Mouse (Mus musculus): ENCODE results near the gene Cadm2. TPM values are rescaled to one million over a fixed set of nuclear protein-coding genes. Genes with fewer than 3 reads are reported as not detected.

Cadm2 gene
- polyA plus RNA-seq, 1 experiment from 2014 or later = 0.66 TPM

GRCm38 (mm10) chr16:66651013-66651362 lies 969.7 kb downstream of the Cadm2 start:
- no peak overlapping the region for H3K9ac ChIP-seq
- TF ChIP-seq CTCF (IDR thresholded peaks at IDR 0.05; ENCODE audit: low read depth) = no peak
- no peaks in the 10 kb centered on the region for H3K27me3 ChIP-seq (ENCODE audit: insufficient read depth, low read length)
- H3K4me3 ChIP-seq (ENCODE audit: low read depth, low read length) = no peak overlapping the region
- no peak overlapping the region for H3K4me2 ChIP-seq
- no peaks in the 10 kb centered on the region for H3K9me3 ChIP-seq (ENCODE audit: low read depth, low read length)
- DNase-seq (no peak), ATAC-seq (ENCODE audit: insufficient read depth) (no peak)
- H3K36me3 ChIP-seq (ENCODE audit: insufficient read depth) = no peaks in the 10 kb centered on the region
- WGBS = 63% methylated on average over 1 of the region's 1 CpGs
- no peak overlapping the region for H3K27ac ChIP-seq (ENCODE audit: low read depth)
- no peaks in the 10 kb centered on the region for H3K4me1 ChIP-seq (ENCODE audit: insufficient read depth)

GRCm38 (mm10) chr16:66650348-66651012 lies 970.2 kb downstream of the Cadm2 start:
- no peaks in the 10 kb centered on the region for H3K27me3 ChIP-seq (ENCODE audit: insufficient read depth, low read length)
- H3K9ac ChIP-seq = no peak overlapping the region
- peak; percentile 1 for DNase-seq
- no peak for ATAC-seq (ENCODE audit: insufficient read depth)
- no peaks in the 10 kb centered on the region for H3K36me3 ChIP-seq (ENCODE audit: insufficient read depth)
- no peak overlapping the region for H3K27ac ChIP-seq (ENCODE audit: low read depth)
- no peak overlapping the region for H3K4me3 ChIP-seq (ENCODE audit: low read depth, low read length)
- H3K4me2 ChIP-seq = no peak overlapping the region
- no peaks in the 10 kb centered on the region for H3K9me3 ChIP-seq (ENCODE audit: low read depth, low read length)
- WGBS = 85% methylated on average over 11 of the region's 11 CpGs
- TF ChIP-seq CTCF (IDR thresholded peaks at IDR 0.05; ENCODE audit: low read depth) = no peak
- H3K4me1 ChIP-seq (ENCODE audit: insufficient read depth) = no peaks in the 10 kb centered on the region

GRCm38 (mm10) chr16:66647798-66648197 lies 972.9 kb downstream of the Cadm2 start:
- H3K36me3 ChIP-seq (ENCODE audit: insufficient read depth) = no peaks in the 10 kb centered on the region
- no peak for TF ChIP-seq CTCF (IDR thresholded peaks at IDR 0.05; ENCODE audit: low read depth)
- no peak for DNase-seq
- ATAC-seq (ENCODE audit: insufficient read depth) = no peak
- 93% methylated on average over 4 of the region's 4 CpGs for WGBS
- no peak overlapping the region for H3K9ac ChIP-seq
- no peak overlapping the region for H3K4me2 ChIP-seq
- H3K27me3 ChIP-seq (ENCODE audit: insufficient read depth, low read length) = no peaks in the 10 kb centered on the region
- H3K4me1 ChIP-seq (ENCODE audit: insufficient read depth) = no peaks in the 10 kb centered on the region
- H3K9me3 ChIP-seq (ENCODE audit: low read depth, low read length) = no peaks in the 10 kb centered on the region
- no peak overlapping the region for H3K4me3 ChIP-seq (ENCODE audit: low read depth, low read length)
- no peak overlapping the region for H3K27ac ChIP-seq (ENCODE audit: low read depth)

- ATAC-seq (ENCODE audit: insufficient read depth) (peak; percentile 73), DNase-seq (peak; percentile 72)
- Histone ChIP-seq H3K4me1 (ENCODE audit: insufficient read depth) (no peaks in the 10 kb centered on the region), H3K9me3 (ENCODE audit: low read depth, low read length) (no peaks in the 10 kb centered on the region), H3K4me2 (no peak overlapping the region), H3K36me3 (ENCODE audit: insufficient read depth) (no peaks in the 10 kb centered on the region), H3K27ac (ENCODE audit: low read depth) (no peak overlapping the region), H3K4me3 (ENCODE audit: low read depth, low read length) (no peak overlapping the region), H3K9ac (no peak overlapping the region), H3K27me3 (ENCODE audit: insufficient read depth, low read length) (no peaks in the 10 kb centered on the region)
- WGBS = 37% methylated on average over 4 of the region's 4 CpGs
- TF ChIP-seq CTCF (IDR thresholded peaks at IDR 0.05; ENCODE audit: low read depth) = no peak
Measured at GRCm38 (mm10) chr16:66643606-66644005, 977.1 kb downstream of the Cadm2 start.

GRCm38 (mm10) chr16:66627527-66627926 lies 993.2 kb downstream of the Cadm2 start:
- no peaks in the 10 kb centered on the region for H3K27me3 ChIP-seq (ENCODE audit: insufficient read depth, low read length)
- no peak for ATAC-seq (ENCODE audit: insufficient read depth)

GRCm38 (mm10) chr16:66622423-66622822 lies 998.3 kb downstream of the Cadm2 start:
- TF ChIP-seq CTCF (IDR thresholded peaks at IDR 0.05; ENCODE audit: low read depth) = no peak
- Histone ChIP-seq H3K4me2 (no peak overlapping the region), H3K27ac (ENCODE audit: low read depth) (no peak overlapping the region), H3K9ac (no peak overlapping the region), H3K27me3 (ENCODE audit: insufficient read depth, low read length) (no peaks in the 10 kb centered on the region), H3K9me3 (ENCODE audit: low read depth, low read length) (no peaks in the 10 kb centered on the region), H3K4me3 (ENCODE audit: low read depth, low read length) (no peak overlapping the region), H3K36me3 (ENCODE audit: insufficient read depth) (no peaks in the 10 kb centered on the region), H3K4me1 (ENCODE audit: insufficient read depth) (no peaks in the 10 kb centered on the region)
- no peak for ATAC-seq (ENCODE audit: insufficient read depth)
- 31% methylated on average over 1 of the region's 1 CpGs for WGBS
- DNase-seq = no peak

More at GRCm38 (mm10) chr16:66627527-66627926, 993.2 kb downstream of the Cadm2 start:
- H3K4me1 ChIP-seq (ENCODE audit: insufficient read depth) = no peaks in the 10 kb centered on the region
- no peak overlapping the region for H3K4me3 ChIP-seq (ENCODE audit: low read depth, low read length)
- H3K9me3 ChIP-seq (ENCODE audit: low read depth, low read length) = no peaks in the 10 kb centered on the region
- no peak overlapping the region for H3K4me2 ChIP-seq
- no peak for TF ChIP-seq CTCF (IDR thresholded peaks at IDR 0.05; ENCODE audit: low read depth)
- no peaks in the 10 kb centered on the region for H3K36me3 ChIP-seq (ENCODE audit: insufficient read depth)
- no peak for DNase-seq
- H3K27ac ChIP-seq (ENCODE audit: low read depth) = no peak overlapping the region
- no peak overlapping the region for H3K9ac ChIP-seq

- no peaks in the 10 kb centered on the region for H3K9me3 ChIP-seq (ENCODE audit: low read depth, low read length)
- H3K27me3 ChIP-seq (ENCODE audit: insufficient read depth, low read length) = no peaks in the 10 kb centered on the region
- H3K4me1 ChIP-seq (ENCODE audit: insufficient read depth) = no peaks in the 10 kb centered on the region
- no peak for TF ChIP-seq CTCF (IDR thresholded peaks at IDR 0.05; ENCODE audit: low read depth)
- no peak overlapping the region for H3K4me3 ChIP-seq (ENCODE audit: low read depth, low read length)
- no peaks in the 10 kb centered on the region for H3K36me3 ChIP-seq (ENCODE audit: insufficient read depth)
- no peak overlapping the region for H3K27ac ChIP-seq (ENCODE audit: low read depth)
- no peak for ATAC-seq (ENCODE audit: insufficient read depth)
- H3K4me2 ChIP-seq = no peak overlapping the region
- no peak for DNase-seq
- H3K9ac ChIP-seq = no peak overlapping the region
- WGBS = 74% methylated on average over 5 of the region's 5 CpGs
Measured at GRCm38 (mm10) chr16:66612624-66613023, 1008.1 kb downstream of the Cadm2 start.
